Mouse (Mus musculus): ENCODE measurements around the gene Trappc10.

Gene Trappc10

GRCm38 (mm10) chr10:78244438-78245224 is at the start of gene Trappc10:
Gene Trappc10, minus strand, starts transcription at chr10:78244641.
- DNase-seq, result peak; percentile 90

DNA sequence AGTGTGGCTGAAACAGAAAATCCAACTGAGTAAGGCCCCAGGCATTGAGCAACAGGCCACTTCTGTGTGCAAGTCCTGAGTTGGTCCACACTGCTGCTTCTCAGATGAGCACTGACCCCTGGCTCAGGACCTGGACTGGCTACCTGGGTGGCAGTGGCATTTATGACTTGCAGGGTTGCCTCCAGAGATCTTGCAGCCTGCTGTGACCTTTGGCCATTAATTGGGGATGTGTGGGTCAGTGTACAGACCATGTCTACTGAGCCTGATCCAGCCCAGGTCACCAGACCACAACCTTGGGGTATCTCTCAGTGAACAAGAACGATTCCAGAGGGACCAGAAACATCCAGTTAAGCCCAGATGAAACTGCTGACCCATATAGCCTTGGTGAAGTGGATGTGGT is 49.1 kb upstream of the Trappc10 start:
- no peak for DNase-seq

GRCm38 (mm10) chr10:78292381-78292780 is 47.9 kb upstream of the Trappc10 start:
- DNase-seq, result no peak

DNA sequence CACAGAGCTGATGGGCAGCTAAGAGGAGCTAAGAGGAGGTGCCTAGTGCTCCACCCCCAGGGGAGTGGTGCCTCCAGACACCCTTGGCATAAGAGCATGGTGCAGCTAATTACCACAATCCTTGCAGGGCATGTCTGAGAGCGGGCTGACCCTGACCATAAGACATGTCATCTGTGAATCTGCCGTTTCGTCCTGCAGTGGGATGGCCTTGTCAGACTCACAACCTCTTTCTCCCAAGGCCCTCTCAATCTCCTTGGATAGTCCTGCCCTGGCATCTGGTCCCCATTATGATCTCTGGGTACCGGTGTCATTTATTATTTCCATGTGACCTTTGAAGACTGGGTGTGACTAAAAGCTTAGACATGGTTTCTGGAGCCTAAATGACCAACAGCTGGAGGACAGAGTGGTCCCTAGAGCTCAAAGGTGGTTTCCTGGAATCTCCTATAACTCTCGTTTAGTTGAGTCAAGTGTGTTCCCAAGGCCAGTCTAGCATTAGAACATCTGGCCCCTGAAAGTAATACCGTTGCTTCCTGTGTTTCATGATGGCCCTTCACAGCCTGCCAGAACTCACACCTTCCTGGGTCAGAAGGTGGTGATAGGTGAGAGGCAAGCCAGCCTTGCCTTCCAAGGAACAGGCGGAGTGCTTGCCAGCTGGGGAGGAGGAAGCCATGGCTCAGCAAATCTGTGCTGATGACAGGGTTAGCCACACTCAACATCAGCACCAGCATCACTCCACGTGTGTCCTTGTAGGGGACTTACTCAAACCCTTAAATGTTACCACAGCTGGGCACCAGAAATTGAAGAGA is 46.5 kb upstream of the Trappc10 start:
- DNase-seq, result no peak

GRCm38 (mm10) chr10:78288896-78289295 is 44.5 kb upstream of the Trappc10 start:
- DNase-seq, result no peak

- DNase-seq, result no peak
Measured at GRCm38 (mm10) chr10:78288135-78288534, 43.7 kb upstream of the Trappc10 start.

DNA sequence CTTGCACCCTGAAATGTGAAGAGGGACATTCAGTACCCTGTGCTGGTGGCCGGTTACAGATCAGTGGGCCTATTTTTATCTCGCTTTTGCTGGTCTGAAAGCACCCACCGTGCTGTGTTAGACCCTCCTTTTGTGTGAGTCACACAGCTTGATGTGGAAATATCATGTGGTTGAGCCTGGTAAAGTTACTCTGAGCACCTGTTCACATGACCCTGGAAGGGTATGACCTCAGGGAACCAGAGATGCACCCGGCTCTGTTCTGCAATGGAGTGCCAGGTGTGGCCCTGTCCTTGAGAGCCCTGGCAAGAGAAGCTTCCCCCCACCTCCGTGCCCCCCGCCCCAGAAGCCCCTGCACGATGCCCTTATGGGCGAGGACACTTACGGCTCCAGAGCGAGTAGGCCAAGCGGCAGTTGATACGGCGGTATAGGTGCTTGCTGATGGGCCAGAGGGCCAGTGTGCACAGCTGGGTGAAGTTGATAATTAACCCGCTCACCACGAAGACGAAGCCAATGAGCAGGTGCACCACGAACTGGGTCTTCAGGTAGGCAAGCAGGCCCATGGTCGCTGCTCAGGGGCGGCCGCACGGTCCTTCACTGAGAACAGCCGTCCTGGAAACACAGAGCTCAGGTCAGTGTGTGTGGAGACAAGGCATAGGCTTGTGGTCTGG is 43.2 kb upstream of the Trappc10 start:
- no peak for DNase-seq

- no peak for DNase-seq
Measured at GRCm38 (mm10) chr10:78285959-78286358, 41.5 kb upstream of the Trappc10 start.

GRCm38 (mm10) chr10:78285409-78285808 is 41.0 kb upstream of the Trappc10 start:
- DNase-seq, result no peak

DNA sequence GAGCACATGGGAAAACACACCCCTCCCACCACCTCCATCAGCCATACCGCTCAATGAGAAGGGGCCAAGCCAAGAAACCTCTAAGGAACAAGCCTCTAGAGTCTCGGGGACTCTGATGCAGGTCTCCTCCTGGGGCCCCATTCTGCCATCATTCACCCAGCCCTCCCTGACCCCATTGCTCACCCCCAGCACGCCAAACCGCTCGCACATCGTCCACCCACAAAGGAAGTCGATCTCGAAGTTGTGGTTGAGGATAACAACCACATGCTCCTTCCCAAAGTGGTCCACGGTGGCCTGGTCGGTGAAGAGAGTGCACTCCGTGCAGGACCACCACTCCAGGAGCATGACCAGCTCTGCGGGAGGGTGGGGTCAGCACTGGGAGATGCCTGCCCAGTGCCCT is 40.4 kb upstream of the Trappc10 start:
- no peak for DNase-seq

GRCm38 (mm10) chr10:78282411-78282810 is 38.0 kb upstream of the Trappc10 start:
- DNase-seq, result no peak

GRCm38 (mm10) chr10:78280486-78280885 is 36.0 kb upstream of the Trappc10 start:
- DNase-seq, result no peak

DNA sequence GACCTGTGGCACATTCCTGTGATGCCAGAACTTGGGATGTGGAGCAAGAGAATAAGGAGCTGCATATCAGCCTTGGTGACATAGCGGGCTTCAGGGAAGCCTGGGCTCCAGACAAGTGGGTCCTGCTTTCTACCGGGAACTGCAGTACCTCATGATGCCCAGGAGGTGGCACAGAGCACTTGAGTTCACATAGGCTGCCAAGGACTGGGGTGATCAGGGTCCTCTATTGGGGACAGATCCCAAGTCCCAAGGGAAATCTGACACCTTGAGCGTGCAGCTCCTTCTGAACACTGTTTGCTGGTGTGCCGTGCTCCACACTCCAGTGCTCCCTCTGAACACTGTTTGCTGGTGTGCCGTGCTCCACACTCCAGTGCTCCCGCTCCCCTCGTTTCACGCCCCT is 34.8 kb upstream of the Trappc10 start:
- DNase-seq, result peak; percentile 51

DNA sequence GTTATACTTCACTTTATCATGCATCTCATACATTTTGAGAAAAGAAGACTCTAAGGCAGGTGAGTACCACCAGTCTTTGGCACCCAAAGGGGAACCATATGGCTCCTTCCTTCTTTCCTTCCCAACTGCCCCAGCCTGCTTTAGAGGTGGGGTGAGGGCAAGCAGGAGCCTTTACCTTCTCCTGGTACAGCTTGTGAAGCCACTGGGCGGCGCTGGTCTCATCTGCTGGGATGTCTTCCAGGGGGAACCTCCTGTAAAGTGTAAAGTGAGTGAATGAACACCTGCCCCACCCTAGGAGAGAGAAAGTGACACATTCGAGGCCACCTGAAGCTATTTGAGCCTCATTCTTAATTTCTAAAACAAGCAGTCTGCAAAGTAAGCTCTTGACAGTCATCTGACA is 33.4 kb upstream of the Trappc10 start:
- DNase-seq, result no peak

DNA sequence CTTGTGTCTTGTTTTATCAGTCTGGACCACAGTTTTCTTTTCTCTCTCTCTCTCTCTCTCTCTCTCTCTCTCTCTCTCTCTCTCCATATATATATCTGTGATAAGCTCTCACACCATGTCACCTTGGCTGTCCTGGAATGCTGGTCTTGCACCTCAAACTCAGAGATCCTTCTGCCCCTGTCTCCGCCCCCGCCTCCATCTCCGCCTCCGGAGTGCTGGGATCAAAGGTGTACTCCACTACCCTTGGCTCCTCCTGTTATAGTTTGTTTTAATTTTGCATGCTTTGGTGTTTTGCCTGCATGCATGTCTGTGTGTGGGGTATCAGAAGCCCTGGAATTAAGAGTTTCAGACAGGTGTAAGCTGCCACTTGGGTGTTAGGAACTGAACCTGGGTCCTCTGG is 31.8 kb upstream of the Trappc10 start:
- no peak for DNase-seq

DNA sequence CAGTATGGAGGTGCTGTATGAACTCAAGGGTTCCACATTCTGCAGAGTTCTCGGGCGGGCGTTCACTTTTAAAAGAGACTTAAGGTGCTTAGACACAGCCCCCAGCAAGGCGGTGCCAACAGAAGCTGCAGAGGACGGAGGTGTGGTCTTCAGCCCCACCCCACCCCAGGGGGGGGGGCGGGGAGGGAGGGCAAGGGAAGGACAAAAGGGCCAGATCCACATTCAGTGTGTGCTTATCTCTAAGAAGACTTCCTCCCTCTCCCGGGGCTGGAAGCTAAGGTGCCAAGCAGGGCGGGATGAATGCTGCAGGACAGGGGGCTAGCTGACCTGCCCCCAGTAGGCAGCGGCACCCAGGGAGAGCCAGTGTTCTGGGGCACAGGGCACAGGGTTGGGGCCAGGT is 28.5 kb upstream of the Trappc10 start:
- no peak for DNase-seq

DNA sequence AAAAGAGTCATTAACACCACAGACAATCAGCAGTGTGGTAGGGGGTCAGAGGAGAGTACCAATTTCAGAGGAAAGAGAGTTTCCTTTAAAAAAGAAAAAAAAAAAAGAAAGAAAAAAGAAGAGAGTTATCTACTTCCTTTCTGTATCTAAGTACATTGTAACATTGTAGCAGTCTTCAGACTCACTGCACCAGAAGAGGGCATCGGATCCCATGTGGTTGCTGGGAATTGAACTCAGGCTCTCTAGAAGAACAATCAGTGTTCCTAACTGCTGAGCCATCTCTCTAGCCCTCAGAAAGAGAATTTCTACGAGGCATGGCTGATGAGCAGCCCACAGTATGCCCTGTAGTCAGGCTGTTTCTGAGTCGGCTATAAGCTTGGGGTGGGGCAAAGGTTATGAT is 21.4 kb upstream of the Trappc10 start:
- DNase-seq, result no peak

DNA sequence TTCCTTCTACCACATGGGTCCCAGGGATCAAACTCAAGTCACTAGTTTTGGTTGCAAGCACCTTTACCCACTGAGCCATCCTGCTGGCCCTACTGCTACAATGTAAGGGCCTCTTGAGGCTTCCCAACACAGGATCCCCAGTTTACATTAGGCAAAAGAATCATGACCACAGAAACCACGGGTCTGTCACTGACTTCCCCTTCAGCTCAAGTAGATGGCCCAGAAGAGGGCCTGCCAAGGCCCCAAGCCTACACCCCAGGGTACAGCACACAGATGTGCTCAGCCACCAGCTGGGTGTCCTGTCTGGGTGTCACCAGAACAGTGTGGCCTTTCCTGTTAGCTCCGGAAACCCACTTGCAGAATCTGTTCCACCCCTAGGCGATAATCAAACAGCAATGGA is 20.3 kb upstream of the Trappc10 start:
- no peak for DNase-seq

DNA sequence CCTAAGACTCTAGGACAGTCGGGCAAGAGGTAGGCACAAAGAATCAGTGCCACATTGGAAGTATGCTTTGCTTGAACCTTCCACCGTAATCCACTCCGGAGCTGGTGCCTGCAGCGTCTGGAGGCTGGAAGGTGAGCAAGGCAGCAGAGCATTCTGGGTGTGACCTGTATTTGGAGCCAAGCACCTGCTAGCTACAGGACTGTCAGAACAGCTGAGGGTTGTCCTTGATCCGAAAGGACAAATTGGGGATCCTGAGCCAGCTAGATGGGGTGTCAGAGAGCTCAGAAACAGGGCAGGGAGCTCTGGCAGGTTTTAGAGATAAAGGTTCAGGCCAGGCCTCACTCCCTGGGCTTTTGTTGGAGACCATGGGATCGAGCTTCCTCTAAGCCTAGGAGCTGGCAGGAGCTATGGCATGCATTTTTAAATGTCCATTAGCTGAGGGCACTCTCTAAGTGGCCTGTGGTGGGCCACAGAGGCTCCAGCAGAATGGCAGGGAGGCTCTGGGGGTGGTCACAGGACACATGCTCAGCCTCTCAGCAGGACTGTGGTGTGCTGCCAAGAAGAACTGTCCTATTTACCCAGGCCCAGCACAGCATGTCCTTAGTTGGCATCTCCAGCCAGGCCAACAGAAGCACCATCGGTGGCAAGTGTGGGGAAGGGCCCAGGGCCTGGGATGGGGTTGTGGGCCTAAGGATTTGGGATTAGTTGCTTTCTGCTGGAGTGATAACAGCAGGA is 16.6 kb upstream of the Trappc10 start:
- no peak for DNase-seq

- DNase-seq, result no peak
Measured at GRCm38 (mm10) chr10:78260322-78260721, 15.9 kb upstream of the Trappc10 start.

DNA sequence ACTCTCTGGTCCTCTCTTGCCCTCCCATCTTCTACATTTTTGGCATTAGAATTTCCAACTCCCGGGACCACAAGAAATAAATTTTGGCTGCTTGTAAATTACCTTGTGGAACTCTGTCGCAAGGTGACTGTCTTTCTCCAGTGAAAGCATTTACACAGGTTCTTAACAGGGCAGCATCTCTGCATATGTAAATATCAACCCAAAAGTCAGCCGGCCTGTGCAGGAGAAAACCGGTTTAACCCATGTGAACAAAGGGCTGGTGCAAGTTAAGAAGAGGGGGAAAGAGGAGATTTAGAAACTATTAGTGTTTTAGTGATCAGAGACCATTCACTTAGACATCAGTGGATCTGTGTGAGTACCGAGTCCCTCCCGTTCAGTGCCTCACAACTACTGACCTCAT is 15.3 kb upstream of the Trappc10 start:
- DNase-seq, result no peak

DNA sequence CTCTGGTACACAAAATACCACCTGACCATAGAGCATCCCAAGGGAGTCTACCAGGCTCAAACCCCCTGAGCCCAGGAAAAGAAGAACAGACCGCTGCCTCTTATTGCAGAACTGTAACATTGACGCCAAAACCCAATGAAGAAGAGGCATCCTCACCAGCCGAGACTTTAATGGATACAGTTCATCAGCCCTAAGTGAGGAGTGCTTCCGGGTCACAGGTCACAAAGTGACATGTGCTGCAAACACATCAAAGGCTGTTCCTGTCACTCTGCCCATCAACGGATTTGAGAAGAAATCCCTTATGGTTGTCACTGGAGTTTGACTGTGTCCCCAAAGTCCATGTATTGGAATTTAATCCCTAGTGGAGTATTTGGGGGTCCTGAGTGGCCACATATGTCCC is 14.8 kb upstream of the Trappc10 start:
- no peak for DNase-seq

DNA sequence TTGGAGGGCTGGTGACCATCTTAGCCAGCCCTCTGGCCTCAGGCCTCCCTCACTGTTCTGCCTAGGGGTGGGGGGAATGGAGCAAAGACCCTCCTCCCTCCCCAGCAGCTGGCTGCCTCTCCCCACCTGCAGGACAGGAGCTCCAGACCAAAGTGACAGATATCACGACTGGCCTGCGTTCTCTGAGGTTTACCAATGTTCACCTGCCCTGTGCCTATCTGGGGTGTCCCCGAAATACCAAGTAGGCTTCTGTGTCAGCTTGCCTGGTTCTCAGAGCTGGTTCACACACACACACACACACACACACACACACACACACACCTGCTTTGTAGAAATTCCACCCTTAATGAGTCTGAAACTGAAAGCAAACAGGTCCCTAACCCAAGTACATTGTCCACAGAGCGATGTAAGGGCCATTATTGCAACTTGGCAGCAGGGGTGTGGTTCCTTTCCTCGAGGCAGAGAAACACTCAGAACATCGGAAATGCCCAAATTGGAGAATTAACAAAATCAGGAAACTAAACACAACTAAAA is 13.8 kb upstream of the Trappc10 start:
- no peak for DNase-seq
